Mouse (Mus musculus): ENCODE results near the gene Klhdc3.

The Klhdc3 gene

GRCm38 (mm10) chr17:46656054-46656453, 24.7 kb downstream of the Klhdc3 start:
- no peak for ATAC-seq (ENCODE audit: low TSS enrichment)

DNA sequence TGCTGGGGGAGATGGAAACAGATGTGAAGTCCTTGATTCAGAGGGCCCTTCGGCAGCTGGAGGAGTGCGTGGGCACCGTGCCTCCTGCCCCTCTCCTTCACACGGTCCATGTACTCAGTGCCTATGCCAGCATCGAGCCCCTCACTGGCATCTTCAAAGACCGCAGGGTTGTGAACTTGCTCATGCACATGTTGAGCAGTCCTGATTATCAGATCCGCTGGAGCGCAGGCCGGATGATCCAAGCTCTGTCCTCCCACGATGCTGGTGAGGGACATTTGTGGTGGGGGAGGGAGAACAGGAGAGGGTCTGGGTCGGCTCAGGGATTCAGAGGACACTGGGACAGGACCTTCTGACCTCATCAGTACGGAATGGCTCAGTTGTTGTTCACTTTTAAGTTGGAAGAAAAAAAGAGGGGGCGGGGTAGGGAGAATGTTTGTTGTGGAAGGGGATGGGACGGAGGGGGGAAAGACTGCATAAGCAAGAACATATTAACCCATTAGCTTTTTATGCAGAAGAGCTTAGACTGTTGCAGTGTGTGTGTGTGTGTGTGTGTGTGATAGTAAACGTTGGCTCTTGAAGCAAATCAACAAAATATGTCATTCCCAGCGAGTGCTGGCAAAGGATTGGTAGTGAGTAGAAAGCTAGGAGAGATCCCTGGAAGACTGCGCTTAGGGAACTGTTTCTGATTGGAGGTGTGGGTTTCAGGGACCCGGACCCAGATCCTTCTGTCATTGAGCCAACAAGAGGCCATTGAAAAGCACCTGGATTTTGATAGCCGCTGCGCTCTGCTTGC, 28.8 kb downstream of the Klhdc3 start:
- no peak for ATAC-seq (ENCODE audit: low TSS enrichment)

- no peak for ATAC-seq (ENCODE audit: low TSS enrichment)
Observed at GRCm38 (mm10) chr17:46651292-46651691, 29.4 kb downstream of the Klhdc3 start.

DNA sequence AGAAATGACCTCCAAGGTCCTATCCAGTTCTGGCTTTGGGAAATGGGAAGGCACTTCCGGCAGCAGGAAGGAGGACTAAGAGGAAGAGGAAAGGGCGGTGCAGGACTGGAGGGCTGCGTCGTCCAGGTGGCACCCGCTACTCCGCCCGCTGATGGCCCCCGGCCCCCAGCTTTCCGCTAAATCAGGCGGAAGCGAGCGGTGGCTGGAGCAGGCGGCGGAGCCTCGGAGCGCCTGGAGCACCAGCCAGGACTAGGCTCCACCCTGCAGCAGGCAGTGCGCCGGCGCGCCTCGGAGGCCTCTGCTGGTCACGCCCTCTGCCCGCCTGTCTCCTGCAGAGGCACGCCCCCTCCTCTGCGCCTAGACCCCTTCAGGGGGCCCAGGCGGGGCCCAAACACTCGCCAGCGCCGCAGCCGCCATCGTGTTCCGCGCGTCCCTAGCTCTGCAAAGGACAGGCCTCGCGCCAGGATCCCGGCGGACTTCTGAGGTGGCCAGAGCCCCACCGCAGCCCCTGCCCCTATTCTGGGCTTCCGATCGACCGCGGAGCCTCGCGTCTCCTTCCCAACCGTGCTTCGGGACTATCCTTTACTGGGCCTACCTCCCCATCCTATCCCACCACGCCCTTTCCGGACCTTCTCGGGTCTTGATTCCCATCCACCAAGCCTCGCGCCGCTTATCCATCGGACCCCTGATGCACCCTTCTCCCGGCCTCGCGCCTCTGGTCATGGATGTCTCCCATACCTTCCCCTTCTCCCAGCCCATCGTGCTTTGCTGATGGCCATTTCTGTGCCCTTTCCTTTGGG, 30.3 kb downstream of the Klhdc3 start, which contains the start of gene Cul7:
Gene Cul7, plus strand, starts transcription at position 106 of the 800 bp plus-strand sequence.
- peak; percentile 81 for ATAC-seq (ENCODE audit: low TSS enrichment)

DNA sequence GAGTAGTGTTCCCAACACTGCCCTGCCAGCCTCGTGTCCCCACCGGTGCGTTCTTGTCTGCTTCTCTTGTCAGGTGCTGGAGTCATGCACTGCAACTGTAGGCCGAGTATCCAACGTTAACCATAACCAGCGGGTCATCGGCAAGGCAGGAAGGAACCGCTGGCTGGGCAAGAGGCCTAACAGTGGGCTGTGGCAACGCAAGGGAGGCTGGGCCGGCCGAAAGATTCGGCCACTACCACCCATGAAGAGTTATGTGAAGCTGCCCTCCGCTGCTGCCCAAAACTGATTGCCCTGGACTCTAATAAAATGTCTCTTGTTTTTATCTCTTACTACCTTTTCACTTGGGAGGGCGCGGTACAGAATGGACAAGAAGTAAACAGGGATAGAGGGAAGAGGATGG, 30.9 kb downstream of the Klhdc3 start:
- no peak for ATAC-seq (ENCODE audit: low TSS enrichment)

GRCm38 (mm10) chr17:46648436-46648835, 32.3 kb downstream of the Klhdc3 start:
- no peak for ATAC-seq (ENCODE audit: low TSS enrichment)

- no peak for ATAC-seq (ENCODE audit: low TSS enrichment)
Observed at GRCm38 (mm10) chr17:46647279-46647678, 33.4 kb downstream of the Klhdc3 start.

- ATAC-seq (ENCODE audit: low TSS enrichment), result no peak; the same call in 1 of the 2 replicates
Observed at GRCm38 (mm10) chr17:46646322-46646662, 34.4 kb downstream of the Klhdc3 start.

- peak; percentile 67 for ATAC-seq (ENCODE audit: low TSS enrichment)
Observed at GRCm38 (mm10) chr17:46645561-46646321, 35.0 kb downstream of the Klhdc3 start, which contains the start of the genes Klc4 and Mrpl2. Gene Klc4 (minus strand): TSS chr17:46646022. Gene Mrpl2 (plus strand): TSS chr17:46646229.

DNA sequence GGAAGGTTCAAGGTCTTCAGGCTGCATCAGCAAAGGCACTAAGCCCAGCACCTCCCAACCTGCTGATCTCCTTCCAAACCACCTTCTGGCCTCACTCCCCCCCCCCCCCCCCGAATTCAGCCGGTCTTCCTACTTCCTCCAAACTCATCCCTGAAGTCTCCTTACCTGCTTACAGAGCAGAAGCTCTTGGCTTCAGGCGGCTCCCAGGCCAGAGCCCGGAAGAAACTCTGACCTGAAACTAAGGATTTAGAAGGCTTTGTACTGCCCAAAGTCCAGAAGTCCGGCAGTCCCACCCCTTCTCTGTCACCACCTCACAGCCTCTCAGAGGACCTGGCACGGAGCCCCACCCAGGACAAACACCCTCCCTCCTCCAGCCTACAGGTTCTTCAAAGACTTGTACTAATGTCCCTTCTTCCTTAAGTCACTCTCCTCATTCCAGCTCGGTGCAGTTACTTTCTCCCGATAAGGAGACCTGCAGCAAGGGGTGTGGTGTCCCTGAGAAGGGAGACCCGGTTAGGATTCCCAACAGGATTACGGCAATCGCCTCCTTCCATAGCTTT, 35.7 kb downstream of the Klhdc3 start:
- no peak for ATAC-seq (ENCODE audit: low TSS enrichment)

DNA sequence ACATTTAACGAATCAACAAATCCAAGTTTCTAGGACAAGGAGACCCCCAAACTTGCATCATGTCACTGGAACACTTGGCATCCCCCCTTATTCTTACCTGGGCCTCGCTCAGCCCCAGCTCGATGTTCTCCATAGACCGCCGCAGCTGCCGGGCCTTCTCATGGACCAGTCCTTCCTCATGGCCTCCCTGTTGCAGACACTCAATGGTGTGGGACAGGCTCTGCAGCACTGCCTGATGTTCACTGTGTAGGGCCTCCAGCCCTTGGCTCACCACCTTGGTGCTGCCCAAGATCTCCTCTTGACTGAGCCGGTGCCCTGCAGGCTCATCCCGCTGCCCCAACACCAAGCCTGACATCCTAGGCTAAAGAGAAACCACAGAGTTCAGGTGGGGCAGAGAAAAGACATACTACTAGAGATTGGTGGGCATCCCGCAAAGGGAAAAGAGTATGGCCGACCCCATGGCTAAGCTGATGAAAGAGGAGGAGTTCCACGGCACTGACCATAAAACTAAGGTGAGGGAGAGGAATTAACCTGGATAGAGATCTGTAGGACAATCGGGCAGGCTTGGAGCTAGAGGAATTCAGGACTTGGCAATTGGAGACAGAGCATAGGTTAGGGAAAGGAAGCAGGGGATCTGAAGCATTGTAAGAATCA, 36.4 kb downstream of the Klhdc3 start:
- ATAC-seq (ENCODE audit: low TSS enrichment), result no peak

GRCm38 (mm10) chr17:46642060-46642459, 38.7 kb downstream of the Klhdc3 start:
- no peak for ATAC-seq (ENCODE audit: low TSS enrichment)

DNA sequence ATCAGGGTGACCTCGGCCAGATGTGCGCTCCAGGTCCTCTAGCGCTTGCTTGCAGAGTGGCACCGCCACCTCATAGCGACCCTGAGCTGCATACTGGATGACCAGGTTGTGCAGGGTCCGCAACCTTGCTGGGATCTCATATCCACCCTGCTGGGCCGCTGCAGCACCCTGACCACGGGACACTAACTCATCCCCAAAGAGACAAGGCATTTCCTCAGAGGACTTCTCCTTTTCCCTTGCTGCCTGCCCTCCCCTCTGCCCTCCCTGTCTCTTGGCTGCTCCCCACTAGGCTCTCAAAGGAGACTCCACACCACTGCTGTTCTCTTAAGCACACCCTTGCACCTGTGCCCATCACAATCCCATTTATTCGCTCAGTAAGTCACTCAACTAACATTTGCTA, 40.8 kb downstream of the Klhdc3 start:
- no peak for ATAC-seq (ENCODE audit: low TSS enrichment)

DNA sequence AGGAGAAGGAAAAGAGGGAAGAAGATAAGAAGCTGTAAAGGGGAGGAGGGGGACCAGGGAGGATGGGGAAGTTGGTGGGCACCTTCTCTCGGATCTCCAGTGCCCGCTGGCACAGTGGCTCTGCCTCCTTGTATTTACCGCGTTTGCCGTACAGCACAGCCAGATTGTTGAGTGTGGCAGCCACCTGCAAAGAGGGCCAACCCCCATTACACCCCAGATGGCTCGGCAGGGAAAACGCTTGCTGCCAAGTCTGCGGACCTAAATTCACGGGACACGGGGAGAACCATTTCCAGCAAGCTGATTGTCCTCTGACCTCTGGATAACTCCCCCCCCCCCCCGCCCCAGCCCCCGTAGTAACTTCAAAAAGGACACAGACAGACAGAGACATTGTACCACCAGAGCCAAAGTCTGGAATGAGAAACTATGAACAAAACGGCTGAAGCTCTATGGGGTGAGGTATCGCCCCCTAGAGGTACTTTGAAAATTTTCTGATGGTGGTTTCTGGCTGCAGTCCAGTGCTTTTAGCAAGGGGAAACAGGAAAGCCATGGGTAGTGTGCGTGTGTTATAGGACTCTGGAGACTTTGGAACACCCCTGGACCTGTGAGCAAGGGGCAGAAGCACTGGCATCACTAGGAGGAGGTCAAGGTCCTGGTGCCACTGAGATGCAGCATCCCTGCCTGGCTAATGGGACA, 43.7 kb downstream of the Klhdc3 start:
- ATAC-seq (ENCODE audit: low TSS enrichment), result no peak; the same call in 1 of the 2 replicates

GRCm38 (mm10) chr17:46629685-46630441, 50.9 kb downstream of the Klhdc3 start:
- ATAC-seq (ENCODE audit: low TSS enrichment), result no peak

GRCm38 (mm10) chr17:46628791-46629684, 51.7 kb downstream of the Klhdc3 start, which contains the start of gene Ptk7:
Gene Ptk7 (minus strand): TSS chr17:46629504.
- ATAC-seq (ENCODE audit: low TSS enrichment), result peak; percentile 48; the same call in 1 of the 2 replicates

GRCm38 (mm10) chr17:46628471-46628790, 52.3 kb downstream of the Klhdc3 start:
- ATAC-seq (ENCODE audit: low TSS enrichment), result peak; percentile 3; the same call in 1 of the 2 replicates

DNA sequence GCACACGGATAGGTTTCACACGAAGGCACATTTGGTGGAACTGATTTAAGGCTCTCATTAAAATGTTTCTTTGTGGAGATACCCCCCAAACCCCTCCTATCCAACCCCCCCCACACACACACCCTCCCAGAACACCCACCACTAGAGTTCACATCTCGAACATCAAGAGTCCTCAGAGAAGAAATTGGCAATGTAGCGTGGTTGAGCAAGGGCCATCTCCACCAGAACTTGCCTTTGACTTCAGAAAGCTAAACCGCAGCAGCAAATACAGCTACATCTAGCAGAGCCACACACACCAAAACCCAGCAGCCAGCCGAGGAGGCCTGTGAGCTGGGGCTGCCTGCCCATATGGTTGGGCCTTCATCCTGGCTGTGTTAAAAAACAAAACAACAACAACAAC, 53.3 kb downstream of the Klhdc3 start:
- no peak for ATAC-seq (ENCODE audit: low TSS enrichment)

DNA sequence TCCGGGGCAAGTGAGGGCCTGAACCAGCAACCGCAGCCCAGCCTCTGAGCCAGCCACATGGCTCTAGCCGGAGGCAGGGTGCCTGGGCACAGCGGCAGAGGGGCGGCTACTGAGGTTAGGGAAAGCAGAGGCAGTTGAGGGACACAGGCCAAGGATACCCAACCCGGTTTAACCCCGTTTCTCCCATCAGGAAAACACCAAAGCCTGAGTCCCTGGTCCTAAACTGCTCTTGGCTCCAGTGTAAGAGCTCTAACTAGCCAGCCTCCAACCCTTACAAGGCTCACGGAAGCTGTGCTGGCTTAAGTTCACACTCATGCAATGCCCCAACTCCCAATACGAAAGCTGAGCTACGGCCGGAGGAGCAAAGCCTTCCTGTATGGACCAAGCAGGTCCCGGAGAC, 56.1 kb downstream of the Klhdc3 start:
- ATAC-seq (ENCODE audit: low TSS enrichment), result no peak
